Mouse (Mus musculus): ENCODE results near the gene Sh2b2.

DNA sequence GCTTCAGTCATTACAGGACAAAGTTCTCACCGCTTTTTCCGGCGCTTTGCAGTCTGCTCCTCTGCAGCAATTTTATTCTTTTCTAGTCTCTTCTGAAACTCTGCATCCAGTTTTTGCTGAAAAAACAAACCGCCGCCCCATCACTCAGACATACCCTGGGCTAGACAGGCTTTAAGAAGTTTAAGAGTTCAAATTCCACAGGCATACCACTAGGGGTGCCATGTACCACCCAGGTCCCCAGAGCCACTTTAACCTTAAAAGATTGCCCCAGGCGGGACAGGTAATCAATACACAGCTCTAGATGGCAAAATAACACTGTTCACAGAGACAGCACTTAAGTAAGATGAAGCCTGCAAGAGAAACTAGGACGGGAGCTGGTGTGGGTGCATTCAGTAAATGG is 54.5 kb downstream of the Sh2b2 start:
- no peak for TF ChIP-seq POLR2A (IDR thresholded peaks at IDR 0.05; ENCODE audit: low read depth, low read length)
- no peak for TF ChIP-seq CTCF (conservative IDR thresholded peaks at IDR 0.05; ENCODE audit: insufficient read depth, insufficient read length, low read depth, low read length)

All from kidney, adult 2 months (tissue).